Mouse (Mus musculus) cerebellum, adult 11-12 months (tissue): ENCODE results near the gene Fbxo42.

Experiments
- DNase-seq: peaks from one replicate; pipeline ENCODE4 v3.0.0; 2022

The Fbxo42 gene

GRCm38 (mm10) chr4:141147112-141148008, at the start of gene Fbxo42:
Fbxo42 (plus strand) TSS chr4:141147913.
- peak; percentile 93 for DNase-seq

GRCm38 (mm10) chr4:141098935-141099334, 48.8 kb upstream of the Fbxo42 start:
- no peak for DNase-seq

GRCm38 (mm10) chr4:141099956-141100355, 47.8 kb upstream of the Fbxo42 start:
- DNase-seq: no peak

- no peak for DNase-seq
Observed at GRCm38 (mm10) chr4:141101291-141101690, 46.4 kb upstream of the Fbxo42 start.

GRCm38 (mm10) chr4:141101855-141102254, 45.9 kb upstream of the Fbxo42 start:
- no peak for DNase-seq

GRCm38 (mm10) chr4:141106526-141107183, 41.1 kb upstream of the Fbxo42 start:
- no peak for DNase-seq

GRCm38 (mm10) chr4:141108196-141108732, 39.4 kb upstream of the Fbxo42 start:
- DNase-seq: no peak

GRCm38 (mm10) chr4:141113831-141114230, 33.9 kb upstream of the Fbxo42 start:
- no peak for DNase-seq

GRCm38 (mm10) chr4:141114521-141114981, 33.2 kb upstream of the Fbxo42 start:
- no peak for DNase-seq

- no peak for DNase-seq
Observed at GRCm38 (mm10) chr4:141115398-141115797, 32.3 kb upstream of the Fbxo42 start.

GRCm38 (mm10) chr4:141118691-141119090, 29.0 kb upstream of the Fbxo42 start:
- no peak for DNase-seq

- no peak for DNase-seq
Observed at GRCm38 (mm10) chr4:141120700-141121099, 27.0 kb upstream of the Fbxo42 start.

GRCm38 (mm10) chr4:141122663-141123062, 25.1 kb upstream of the Fbxo42 start:
- no peak for DNase-seq

- DNase-seq: no peak
Observed at GRCm38 (mm10) chr4:141123065-141123464, 24.6 kb upstream of the Fbxo42 start.

GRCm38 (mm10) chr4:141129190-141129710, 18.5 kb upstream of the Fbxo42 start:
- no peak for DNase-seq

GRCm38 (mm10) chr4:141130704-141131342, 16.9 kb upstream of the Fbxo42 start:
- DNase-seq: peak; percentile 71

GRCm38 (mm10) chr4:141131531-141132061, 16.1 kb upstream of the Fbxo42 start:
- peak; percentile 12 for DNase-seq

GRCm38 (mm10) chr4:141132191-141132590, 15.5 kb upstream of the Fbxo42 start:
- no peak for DNase-seq

GRCm38 (mm10) chr4:141133227-141133626, 14.5 kb upstream of the Fbxo42 start:
- no peak for DNase-seq

GRCm38 (mm10) chr4:141134031-141134441, 13.7 kb upstream of the Fbxo42 start:
- no peak for DNase-seq

GRCm38 (mm10) chr4:141134751-141135530, 12.8 kb upstream of the Fbxo42 start:
- no peak for DNase-seq

GRCm38 (mm10) chr4:141136126-141136525, 11.6 kb upstream of the Fbxo42 start:
- no peak for DNase-seq
